Mouse (Mus musculus) gastrocnemius, adult 2 months (tissue): ENCODE data around the gene Fhod1. TPM values are rescaled to one million over a fixed set of nuclear protein-coding genes. Genes with fewer than 3 reads are reported as not detected.
A peak's percentile ranks its signal among the peaks of the same experiment; 100 is the strongest.

Experiments used
- DNase-seq: peaks from one replicate; pipeline ENCODE4 v3.0.0; 2022
- H3K27ac ChIP-seq: fragments of 200-600 bp; 2 replicates; pipeline ENCODE4 v1.8.1; 2022; ENCODE audit warnings: mild to moderate bottlenecking
- H3K4me3 ChIP-seq: fragments of 200-600 bp; 2 replicates; pipeline ENCODE4 v1.8.1; 2022; ENCODE audit warnings: mild to moderate bottlenecking, moderate library complexity
- CTCF ChIP-seq: fragments of 200-600 bp; IDR thresholded peaks from 2 replicates; pipeline ENCODE4 v1.8.1; 2022; ENCODE audit warnings: antibody characterized with exemption, mild to moderate bottlenecking, moderate library complexity
- intact Hi-C: fragments of 180-260 bp; cut with DNase I; formaldehyde crosslinking; loops from one replicate; pipeline ENCODE4 v1.15.1; 2025
- long read RNA-seq, 2 experiments: library from polyadenylated mRNA; stranded (forward); transcript quantifications; one replicate each; pipeline ENCODE4 v2.0.0; 2021
- total RNA-seq, 2 experiments: library from RNA; stranded (reverse); gene quantifications; 2 replicates each; pipeline ENCODE4 v1.2.3; 2021

The Fhod1 gene
- total RNA-seq, result 10 to 100 TPM; 17.5 to 23.4 TPM
- long read RNA-seq, experiment 1, partial matches to known transcripts, result 2 of 3 reads
- long read RNA-seq, experiment 1, other reads (novel, unspliced or antisense), result 1 of 3 reads
- long read RNA-seq, experiment 2, partial matches to known transcripts, result 7 of 9 reads
- long read RNA-seq, experiment 2, other reads (novel, unspliced or antisense), result 2 of 9 reads

- Histone ChIP-seq H3K4me3 (peak within 1 kb of the TSS; percentile 88), H3K27ac (peak within 1 kb of the TSS; percentile 94)
- peak; percentile 97 for DNase-seq
- intact Hi-C loops, result no loop called here
- TF ChIP-seq CTCF, result peak; percentile 33
These were observed at the start of gene Fhod1 for GRCm38 (mm10) chr8:105347428-105348221. Gene Fhod1, minus strand, starts transcription at chr8:105347953.

DNA sequence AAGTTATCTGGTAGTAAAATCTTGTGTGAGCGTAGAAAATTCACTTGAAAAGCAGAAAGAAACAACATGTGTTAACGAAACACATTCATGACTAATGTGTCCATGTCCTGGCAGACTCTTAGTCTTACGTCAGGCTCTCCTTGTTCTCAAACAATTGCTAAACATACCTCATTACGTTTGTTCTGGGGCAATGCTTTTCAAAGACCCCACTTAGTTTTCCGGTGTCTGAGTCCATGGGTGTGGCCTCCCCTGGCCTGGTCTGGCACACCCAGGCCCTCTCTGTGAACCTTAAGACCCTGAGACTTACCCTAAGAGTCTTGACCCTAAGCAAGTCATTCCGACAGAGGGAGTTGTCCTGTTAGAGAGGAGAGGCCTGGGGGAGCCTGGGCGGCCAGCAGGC, 46.2 kb upstream of the Fhod1 start:
- intact Hi-C loops, result no loop called here
- Histone ChIP-seq H3K27ac (peak overlapping the region; percentile 57; the same call in 1 of the 2 replicates), H3K4me3 (no peak overlapping the region)
- no peak for DNase-seq
- no peak for TF ChIP-seq CTCF

GRCm38 (mm10) chr8:105393089-105393787, 45.5 kb upstream of the Fhod1 start:
- DNase-seq, result peak; percentile 51
- intact Hi-C loops, result no loop called here
- TF ChIP-seq CTCF, result no peak

GRCm38 (mm10) chr8:105389096-105389495, 41.3 kb upstream of the Fhod1 start:
- Histone ChIP-seq H3K4me3 (no peak overlapping the region; the same call in 1 of the 2 replicates), H3K27ac (peak overlapping the region; percentile 77)
- TF ChIP-seq CTCF, result no peak
- peak; percentile 61 for DNase-seq
- intact Hi-C loops, result no loop called here

More at GRCm38 (mm10) chr8:105393089-105393787, 45.5 kb upstream of the Fhod1 start:
- Histone ChIP-seq H3K4me3 (no peak overlapping the region), H3K27ac (peak overlapping the region; percentile 57)

DNA sequence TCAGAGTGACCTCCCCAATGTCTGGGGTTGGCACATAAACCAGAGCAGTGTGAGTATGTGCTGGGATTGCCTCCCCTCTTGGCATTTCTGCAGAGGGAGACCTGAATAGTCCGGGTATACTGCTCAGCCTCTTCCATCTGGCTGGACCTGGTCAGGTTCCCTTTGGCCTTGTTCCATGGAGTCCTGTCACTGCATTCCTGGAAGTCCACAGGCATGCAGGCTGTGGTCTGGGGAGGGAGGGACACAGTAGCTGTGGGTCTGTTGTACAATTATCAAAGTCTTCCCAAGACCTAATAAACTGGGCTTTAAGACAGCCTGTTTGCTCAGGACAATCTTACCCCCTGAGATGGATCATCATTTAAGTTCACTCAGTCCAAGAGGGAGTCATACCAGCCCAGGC, 39.4 kb upstream of the Fhod1 start:
- intact Hi-C loops, result no loop called here
- peak overlapping the region; percentile 77 for H3K27ac ChIP-seq
- peak; percentile 35 for DNase-seq

GRCm38 (mm10) chr8:105384070-105384469, 36.3 kb upstream of the Fhod1 start:
- no peak overlapping the region for H3K4me3 ChIP-seq
- intact Hi-C loops, result no loop called here
- peak; percentile 3 for DNase-seq
- no peak overlapping the region for H3K27ac ChIP-seq
- TF ChIP-seq CTCF, result peak; percentile 9; the same call in 1 of the 2 replicates

More for the DNA sequence above, 39.4 kb upstream of the Fhod1 start:
- no peak for TF ChIP-seq CTCF
- no peak overlapping the region for H3K4me3 ChIP-seq

GRCm38 (mm10) chr8:105380308-105380707, 32.6 kb upstream of the Fhod1 start:
- H3K27ac ChIP-seq, result no peak overlapping the region
- no peak for TF ChIP-seq CTCF
- peak; percentile 26 for DNase-seq
- intact Hi-C loops, result no loop called here
- no peak overlapping the region for H3K4me3 ChIP-seq

DNA sequence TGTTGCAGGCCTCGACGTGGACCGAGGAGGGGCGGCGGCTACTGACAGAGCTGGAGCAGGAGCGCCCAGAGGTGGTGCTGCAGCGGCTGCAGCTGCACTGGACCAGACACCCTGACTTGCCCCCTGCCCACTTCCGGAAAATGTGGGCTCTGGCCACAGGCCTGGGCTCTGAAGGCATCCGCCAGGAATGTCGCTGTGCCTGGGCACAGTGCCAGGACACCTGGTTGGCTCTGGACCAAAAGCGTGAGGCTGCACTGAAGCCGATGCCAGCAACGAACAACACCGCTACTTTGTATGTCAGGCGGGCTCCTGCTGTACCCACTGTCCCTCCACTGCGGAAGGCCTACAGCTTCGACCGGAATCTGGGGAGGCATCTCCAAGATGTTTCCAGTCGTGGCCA, 30.9 kb upstream of the Fhod1 start:
- intact Hi-C loops, result no loop called here
- no peak for TF ChIP-seq CTCF
- H3K4me3 ChIP-seq, result no peak overlapping the region
- no peak overlapping the region; the same call in 1 of the 2 replicates for H3K27ac ChIP-seq
- DNase-seq, result peak; percentile 50

- intact Hi-C loops, result no loop called here
- peak; percentile 49 for TF ChIP-seq CTCF
- Histone ChIP-seq H3K4me3 (no peak overlapping the region), H3K27ac (no peak overlapping the region)
- DNase-seq, result peak; percentile 30
These were observed 26.8 kb upstream of the Fhod1 start for GRCm38 (mm10) chr8:105374513-105374966.

- Histone ChIP-seq H3K27ac (no peak within 1 kb of the TSS), H3K4me3 (no peak within 1 kb of the TSS)
- peak; percentile 16 for DNase-seq
- intact Hi-C loops, result no loop called here
- no peak for TF ChIP-seq CTCF
These were observed 25.3 kb upstream of the Fhod1 start, which contains the start of gene Plekhg4 for GRCm38 (mm10) chr8:105373032-105373431. Gene Plekhg4, plus strand, starts transcription at chr8:105373274.

GRCm38 (mm10) chr8:105372473-105372872, 24.7 kb upstream of the Fhod1 start:
- no peak overlapping the region for H3K27ac ChIP-seq
- peak; percentile 16 for DNase-seq
- no peak overlapping the region for H3K4me3 ChIP-seq
- no peak for TF ChIP-seq CTCF
- intact Hi-C loops, result no loop called here

DNA sequence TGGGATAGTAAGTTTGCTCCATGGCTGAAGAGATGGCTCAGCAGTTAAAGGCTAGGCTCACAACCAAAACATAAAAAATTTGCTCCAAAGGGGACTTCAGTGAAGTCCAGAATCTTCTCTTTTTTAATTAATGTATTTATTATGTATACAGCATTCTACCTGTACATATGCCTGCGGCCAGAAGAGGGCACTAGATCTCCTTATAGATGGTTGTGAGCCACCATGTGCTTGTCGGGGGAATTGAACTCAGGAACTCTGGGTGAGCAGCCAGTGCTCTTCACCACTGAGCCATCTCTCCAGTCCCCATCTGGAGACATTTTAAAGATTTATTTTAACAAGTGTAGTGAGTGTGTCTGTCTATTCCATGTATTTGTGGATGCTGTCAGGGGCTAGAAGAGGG, 19.4 kb upstream of the Fhod1 start:
- Histone ChIP-seq H3K27ac (no peak overlapping the region), H3K4me3 (no peak overlapping the region)
- intact Hi-C loops, result loop anchor here (2.0 kb wide), 1 partner anchor 32 kb away; no protein-coding TSS in a partner anchor
- peak; percentile 68 for TF ChIP-seq CTCF
- DNase-seq, result peak; percentile 21
